Mouse (Mus musculus): ENCODE measurements at regions not wholly inside any gene's neighbourhood (a gene's known extent, or its start where the extent isn't known, plus 50 kb on each side); places are given as distances from the start of the nearest gene placed in this dataset.
"Not testable (repeated sequence)": the region's sequence is repeated elsewhere in the genome, so short reads cannot be mapped to it uniquely, and the experiment has no call there.

- not testable (repeated sequence) for H3K27ac ChIP-seq (replicated peaks); H3K36me3 ChIP-seq; H3K4me3 ChIP-seq; H3K27me3 ChIP-seq; H3K4me1 ChIP-seq (replicated peaks); H3K4me2 ChIP-seq; ATAC-seq (ENCODE audit: low read depth); H3K9ac ChIP-seq; H3K9me3 ChIP-seq
- WGBS: 71% methylated on average over 2 of the region's 2 CpGs
Measured at GRCm38 (mm10) chr3:110880472-110880871, 629.7 kb upstream of the Prmt6 start.

- ATAC-seq (ENCODE audit: low read depth): no peak
- WGBS: 82% methylated on average over 1 of the region's 1 CpGs
- Histone ChIP-seq H3K27me3 (no peaks in the 10 kb centered on the region), H3K36me3 (no peaks in the 10 kb centered on the region), H3K9me3 (no peaks in the 10 kb centered on the region), H3K4me3 (no peak overlapping the region), H3K4me1 (replicated peaks) (no peaks in the 10 kb centered on the region), H3K9ac (no peak overlapping the region), H3K27ac (replicated peaks) (no peak overlapping the region), H3K4me2 (no peak overlapping the region)
Measured at GRCm38 (mm10) chr3:110865989-110866388, 615.2 kb upstream of the Prmt6 start.

GRCm38 (mm10) chr3:110847222-110847621 lies 596.4 kb upstream of the Prmt6 start:
- Histone ChIP-seq H3K36me3 (no peaks in the 10 kb centered on the region), H3K4me1 (replicated peaks) (no peaks in the 10 kb centered on the region), H3K27ac (replicated peaks) (no peak overlapping the region), H3K9me3 (no peaks in the 10 kb centered on the region), H3K9ac (no peak overlapping the region), H3K27me3 (no peaks in the 10 kb centered on the region), H3K4me3 (no peak overlapping the region), H3K4me2 (no peak overlapping the region)
- no peak for ATAC-seq (ENCODE audit: low read depth)
- 73% methylated on average over 2 of the region's 2 CpGs for WGBS

GRCm38 (mm10) chr3:110820709-110821401 lies 570.1 kb upstream of the Prmt6 start:
- H3K9me3 ChIP-seq: no peaks in the 10 kb centered on the region
- no peak overlapping the region for H3K27ac ChIP-seq (replicated peaks)
- no peaks in the 10 kb centered on the region for H3K4me1 ChIP-seq (replicated peaks)
- H3K9ac ChIP-seq: no peak overlapping the region
- H3K36me3 ChIP-seq: no peaks in the 10 kb centered on the region
- WGBS: 59% methylated on average over 3 of the region's 3 CpGs
- no peaks in the 10 kb centered on the region for H3K27me3 ChIP-seq
- no peak overlapping the region for H3K4me3 ChIP-seq
- peak; percentile 67; the same call in 1 of the 2 replicates for ATAC-seq (ENCODE audit: low read depth)
- H3K4me2 ChIP-seq: no peak overlapping the region

GRCm38 (mm10) chr3:110789009-110789586 lies 538.3 kb upstream of the Prmt6 start:
- H3K4me2 ChIP-seq: no peak overlapping the region
- no peaks in the 10 kb centered on the region for H3K9me3 ChIP-seq
- no peak overlapping the region for H3K4me3 ChIP-seq
- no peaks in the 10 kb centered on the region for H3K36me3 ChIP-seq
- no peak for ATAC-seq (ENCODE audit: low read depth)
- H3K9ac ChIP-seq: no peak overlapping the region
- H3K27ac ChIP-seq (replicated peaks): 0 out of 2 replicates have a peak overlapping the region, but pooled peaks have one; percentile 23
- H3K27me3 ChIP-seq: no peaks in the 10 kb centered on the region
- H3K4me1 ChIP-seq (replicated peaks): peaks cover 10% of the 10 kb centered on the region
- 40% methylated on average over 4 of the region's 4 CpGs for WGBS

- ATAC-seq (ENCODE audit: low read depth): no peak
- 93% methylated on average over 1 of the region's 1 CpGs for WGBS
Measured at GRCm38 (mm10) chr3:110755266-110755665, 504.5 kb upstream of the Prmt6 start.

GRCm38 (mm10) chr3:110746273-110746672 lies 495.5 kb upstream of the Prmt6 start:
- no peaks in the 10 kb centered on the region for H3K9me3 ChIP-seq
- no peak overlapping the region for H3K4me2 ChIP-seq
- no peak overlapping the region for H3K4me3 ChIP-seq
- 58% methylated on average over 2 of the region's 2 CpGs for WGBS
- H3K27me3 ChIP-seq: no peaks in the 10 kb centered on the region
- no peak for ATAC-seq (ENCODE audit: low read depth)
- no peaks in the 10 kb centered on the region for H3K36me3 ChIP-seq
- H3K27ac ChIP-seq (replicated peaks): no peak overlapping the region
- H3K4me1 ChIP-seq (replicated peaks): no peaks in the 10 kb centered on the region
- no peak overlapping the region for H3K9ac ChIP-seq

More at GRCm38 (mm10) chr3:110755266-110755665, 504.5 kb upstream of the Prmt6 start:
- Histone ChIP-seq H3K36me3 (no peaks in the 10 kb centered on the region), H3K4me1 (replicated peaks) (no peaks in the 10 kb centered on the region), H3K27ac (replicated peaks) (no peak overlapping the region), H3K4me3 (no peak overlapping the region), H3K9ac (no peak overlapping the region), H3K4me2 (no peak overlapping the region), H3K27me3 (no peaks in the 10 kb centered on the region), H3K9me3 (no peaks in the 10 kb centered on the region)

GRCm38 (mm10) chr3:110700122-110700521 lies 449.3 kb upstream of the Prmt6 start:
- Histone ChIP-seq H3K9ac (no peak overlapping the region), H3K27me3 (no peaks in the 10 kb centered on the region), H3K4me1 (replicated peaks) (no peaks in the 10 kb centered on the region), H3K4me3 (no peak overlapping the region), H3K9me3 (no peaks in the 10 kb centered on the region), H3K4me2 (no peak overlapping the region), H3K36me3 (no peaks in the 10 kb centered on the region), H3K27ac (replicated peaks) (no peak overlapping the region)
- WGBS: 32% methylated on average over 4 of the region's 4 CpGs
- no peak for ATAC-seq (ENCODE audit: low read depth)

- H3K4me3 ChIP-seq: no peak overlapping the region
- ATAC-seq (ENCODE audit: low read depth): peak; percentile 50; the same call in 1 of the 2 replicates
- 47% methylated on average over 7 of the region's 7 CpGs for WGBS
- H3K4me2 ChIP-seq: no peak overlapping the region
- no peaks in the 10 kb centered on the region for H3K4me1 ChIP-seq (replicated peaks)
- no peak overlapping the region for H3K27ac ChIP-seq (replicated peaks)
- H3K36me3 ChIP-seq: no peaks in the 10 kb centered on the region
- no peaks in the 10 kb centered on the region for H3K9me3 ChIP-seq
- H3K27me3 ChIP-seq: no peaks in the 10 kb centered on the region
- H3K9ac ChIP-seq: no peak overlapping the region
Measured at GRCm38 (mm10) chr3:110667525-110668005, 416.8 kb upstream of the Prmt6 start.

- Histone ChIP-seq H3K27ac (replicated peaks) (no peak overlapping the region), H3K4me1 (replicated peaks) (no peaks in the 10 kb centered on the region), H3K27me3 (no peaks in the 10 kb centered on the region), H3K4me2 (no peak overlapping the region), H3K4me3 (no peak overlapping the region), H3K9me3 (no peaks in the 10 kb centered on the region), H3K9ac (no peak overlapping the region), H3K36me3 (no peaks in the 10 kb centered on the region)
- WGBS: 68% methylated on average over 2 of the region's 2 CpGs
- no peak for ATAC-seq (ENCODE audit: low read depth)
Measured at GRCm38 (mm10) chr3:110666992-110667391, 416.2 kb upstream of the Prmt6 start.

GRCm38 (mm10) chr3:110657495-110658105 lies 406.8 kb upstream of the Prmt6 start:
- Histone ChIP-seq H3K27ac (replicated peaks) (no peak overlapping the region), H3K27me3 (no peaks in the 10 kb centered on the region), H3K4me1 (replicated peaks) (no peaks in the 10 kb centered on the region), H3K9me3 (no peaks in the 10 kb centered on the region), H3K4me2 (no peak overlapping the region), H3K9ac (no peak overlapping the region), H3K4me3 (no peak overlapping the region), H3K36me3 (no peaks in the 10 kb centered on the region)
- ATAC-seq (ENCODE audit: low read depth): no peak
- 64% methylated on average over 4 of the region's 4 CpGs for WGBS

GRCm38 (mm10) chr3:110626326-110626725 lies 375.5 kb upstream of the Prmt6 start:
- H3K27ac ChIP-seq (replicated peaks): no peak overlapping the region

More at GRCm38 (mm10) chr3:110626326-110626725, 375.5 kb upstream of the Prmt6 start:
- 58% methylated on average over 3 of the region's 3 CpGs for WGBS
- H3K27me3 ChIP-seq: no peaks in the 10 kb centered on the region
- no peaks in the 10 kb centered on the region for H3K9me3 ChIP-seq
- H3K36me3 ChIP-seq: no peaks in the 10 kb centered on the region
- ATAC-seq (ENCODE audit: low read depth): no peak
- H3K4me2 ChIP-seq: no peak overlapping the region
- no peaks in the 10 kb centered on the region for H3K4me1 ChIP-seq (replicated peaks)
- H3K4me3 ChIP-seq: no peak overlapping the region
- H3K9ac ChIP-seq: no peak overlapping the region
